In the genomic region with DNA sequence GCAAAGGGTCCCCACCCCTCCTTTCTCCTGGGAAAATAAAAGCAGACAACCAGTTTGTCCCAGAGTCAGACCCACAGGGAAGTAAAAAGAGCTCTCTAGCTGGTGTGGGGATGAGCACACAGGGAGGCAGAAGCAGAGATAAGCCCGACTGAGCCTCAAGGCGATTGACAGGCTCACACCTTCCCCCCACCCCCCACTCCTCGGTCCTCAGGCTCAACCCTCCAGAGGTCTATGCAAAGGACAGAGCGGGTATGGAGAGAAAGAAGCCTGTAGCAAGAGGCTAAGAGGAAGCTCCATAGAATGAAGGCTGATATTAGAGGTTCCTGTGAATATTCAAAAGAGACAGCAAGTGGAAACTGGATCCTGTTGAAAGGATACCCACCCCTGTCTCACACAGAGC, we compare ENCODE assay signal across 17 mouse cellular contexts.
"Had no signal": no experiment of that assay in that cellular context is flagged by ENCODE, and none has a peak within 500 bp of the region (broad histone marks: within the 10 kb centered on the region; RNA-seq: fewer than 3 reads in every experiment).

No protein-coding gene starts in this region.

- H3K9ac ChIP-seq: liver, postnatal 0 days; lung, embryonic 15.5 days; midbrain, embryonic 13.5 days; midbrain, embryonic 15.5 days; neural tube, embryonic 12.5 days; stomach, embryonic 15.5 days had no signal

- ATAC-seq: liver, postnatal 0 days; lung, postnatal 0 days; midbrain, embryonic 13.5 days; midbrain, embryonic 15.5 days had no signal

- H3K4me1 ChIP-seq: megakaryocyte, embryonic 14.5 days; midbrain, embryonic 15.5 days; stomach, embryonic 15.5 days had no signal

- H3K27ac ChIP-seq: lung, embryonic 15.5 days; macrophage; midbrain, embryonic 13.5 days; midbrain, embryonic 15.5 days; neural tube, embryonic 12.5 days; stomach, embryonic 15.5 days; stomach, postnatal 0 days had no signal

- H3K4me3 ChIP-seq: lung, embryonic 15.5 days; megakaryocyte, embryonic 14.5 days; midbrain, embryonic 13.5 days; midbrain, embryonic 15.5 days; neural tube, embryonic 12.5 days; stomach, embryonic 15.5 days had no signal

- H3K27me3 ChIP-seq: lung, embryonic 15.5 days; midbrain, embryonic 15.5 days; neural tube, embryonic 12.5 days; stomach, embryonic 15.5 days had no signal

- H3K36me3 ChIP-seq: lung, embryonic 15.5 days; midbrain, embryonic 13.5 days; midbrain, embryonic 15.5 days; neural tube, embryonic 12.5 days; stomach, embryonic 15.5 days had no signal

- DNase-seq: liver, postnatal 0 days; lung, adult 2 months; lung, postnatal 14 days; lung, postnatal 36 days; right cerebral cortex, postnatal 14 days; thymus, adult 2 months; thymus, postnatal 36 days had no signal

- H3K9me3 ChIP-seq: lung, embryonic 15.5 days; megakaryocyte, embryonic 14.5 days; midbrain, embryonic 13.5 days; midbrain, embryonic 15.5 days; neural tube, embryonic 12.5 days; stomach, embryonic 15.5 days had no signal

- H3K4me2 ChIP-seq: lung, embryonic 15.5 days; midbrain, embryonic 11.5 days; midbrain, embryonic 13.5 days; midbrain, embryonic 15.5 days; neural tube, embryonic 12.5 days; stomach, embryonic 15.5 days had no signal
